Mouse (Mus musculus): ENCODE results near the gene Arhgef10l. TPM values are rescaled to one million over a fixed set of nuclear protein-coding genes. Genes with fewer than 3 reads are reported as not detected.

Arhgef10l gene
- polyA plus RNA-seq, 1 experiment from 2014 or later: 23.6 TPM

- WGBS: 51% methylated on average over 17 of the region's 19 CpGs
- Histone ChIP-seq H3K36me3 (ENCODE audit: control insufficient read depth, insufficient read depth, low read length) (no peaks in the 10 kb centered on the region), H3K4me3 (ENCODE audit: low read depth, low read length) (no peak overlapping the region), H3K27me3 (ENCODE audit: control insufficient read depth, insufficient read depth, low read length) (no peaks in the 10 kb centered on the region), H3K27ac (ENCODE audit: low read depth, low read length) (peak overlapping the region; percentile 76), H3K9me3 (ENCODE audit: control insufficient read depth, low read length) (no peaks in the 10 kb centered on the region), H3K9ac (ENCODE audit: low read length) (peak overlapping the region; percentile 27; the same call in 1 of the 2 replicates), H3K4me1 (replicated peaks; ENCODE audit: control insufficient read depth, insufficient read depth, low read length) (peaks cover 7% of the 10 kb centered on the region; the same call in 1 of the 2 replicates), H3K4me2 (ENCODE audit: low read depth, low read length, severe bottlenecking) (0 out of 2 replicates have a peak overlapping the region, but pooled peaks have one; percentile 15)
- ATAC-seq (replicated peaks; ENCODE audit: low FRiP score) (peak; percentile 50; the same call in 1 of the 2 replicates), DNase-seq (ENCODE audit: low spot score) (no peak)
Measured at GRCm38 (mm10) chr4:140504921-140505607, 160.7 kb downstream of the Arhgef10l start.

GRCm38 (mm10) chr4:140504067-140504913 lies 161.5 kb downstream of the Arhgef10l start:
- no peak overlapping the region for H3K9ac ChIP-seq (ENCODE audit: low read length)
- DNase-seq (ENCODE audit: low spot score) (peak; percentile 64), ATAC-seq (replicated peaks; ENCODE audit: low FRiP score) (peak; percentile 63; the same call in 1 of the 2 replicates)
- peaks cover 7% of the 10 kb centered on the region; the same call in 1 of the 2 replicates for H3K4me1 ChIP-seq (replicated peaks; ENCODE audit: control insufficient read depth, insufficient read depth, low read length)
- 25% methylated on average over 16 of the region's 16 CpGs for WGBS
- H3K27me3 ChIP-seq (ENCODE audit: control insufficient read depth, insufficient read depth, low read length): no peaks in the 10 kb centered on the region
- H3K27ac ChIP-seq (ENCODE audit: low read depth, low read length): peak overlapping the region; percentile 76; the same call in 1 of the 2 replicates
- H3K4me2 ChIP-seq (ENCODE audit: low read depth, low read length, severe bottlenecking): peak overlapping the region; percentile 19; the same call in 1 of the 2 replicates
- no peaks in the 10 kb centered on the region for H3K36me3 ChIP-seq (ENCODE audit: control insufficient read depth, insufficient read depth, low read length)
- H3K4me3 ChIP-seq (ENCODE audit: low read depth, low read length): no peak overlapping the region
- no peaks in the 10 kb centered on the region for H3K9me3 ChIP-seq (ENCODE audit: control insufficient read depth, low read length)

GRCm38 (mm10) chr4:140500766-140501165 lies 165.0 kb downstream of the Arhgef10l start:
- WGBS: 69% methylated on average over 7 of the region's 7 CpGs
- Histone ChIP-seq H3K36me3 (ENCODE audit: control insufficient read depth, insufficient read depth, low read length) (no peaks in the 10 kb centered on the region), H3K27ac (ENCODE audit: low read depth, low read length) (no peak overlapping the region), H3K4me3 (ENCODE audit: low read depth, low read length) (no peak overlapping the region), H3K9ac (ENCODE audit: low read length) (no peak overlapping the region), H3K4me2 (ENCODE audit: low read depth, low read length, severe bottlenecking) (no peak overlapping the region), H3K27me3 (ENCODE audit: control insufficient read depth, insufficient read depth, low read length) (no peaks in the 10 kb centered on the region), H3K9me3 (ENCODE audit: control insufficient read depth, low read length) (no peaks in the 10 kb centered on the region), H3K4me1 (replicated peaks; ENCODE audit: control insufficient read depth, insufficient read depth, low read length) (peaks cover 7% of the 10 kb centered on the region)
- DNase-seq (ENCODE audit: low spot score) (no peak), ATAC-seq (replicated peaks; ENCODE audit: low FRiP score) (no peak)

GRCm38 (mm10) chr4:140499571-140499970 lies 166.2 kb downstream of the Arhgef10l start:
- ATAC-seq (replicated peaks; ENCODE audit: low FRiP score): no peak
- no peak overlapping the region for H3K4me3 ChIP-seq (ENCODE audit: low read depth, low read length)
- H3K4me1 ChIP-seq (replicated peaks; ENCODE audit: control insufficient read depth, insufficient read depth, low read length): peaks cover 7% of the 10 kb centered on the region
- DNase-seq (ENCODE audit: low spot score): no peak
- no peaks in the 10 kb centered on the region for H3K9me3 ChIP-seq (ENCODE audit: control insufficient read depth, low read length)
- no peak overlapping the region for H3K4me2 ChIP-seq (ENCODE audit: low read depth, low read length, severe bottlenecking)
- no peak overlapping the region for H3K27ac ChIP-seq (ENCODE audit: low read depth, low read length)
- no peaks in the 10 kb centered on the region for H3K27me3 ChIP-seq (ENCODE audit: control insufficient read depth, insufficient read depth, low read length)
- no peaks in the 10 kb centered on the region for H3K36me3 ChIP-seq (ENCODE audit: control insufficient read depth, insufficient read depth, low read length)
- 91% methylated on average over 6 of the region's 6 CpGs for WGBS
- no peak overlapping the region for H3K9ac ChIP-seq (ENCODE audit: low read length)

GRCm38 (mm10) chr4:140497169-140497568 lies 168.6 kb downstream of the Arhgef10l start:
- no peak overlapping the region for H3K27ac ChIP-seq (ENCODE audit: low read depth, low read length)
- H3K9ac ChIP-seq (ENCODE audit: low read length): no peak overlapping the region

GRCm38 (mm10) chr4:140491555-140491954 lies 174.3 kb downstream of the Arhgef10l start:
- H3K9me3 ChIP-seq (ENCODE audit: control insufficient read depth, low read length): no peaks in the 10 kb centered on the region
- ATAC-seq (replicated peaks; ENCODE audit: low FRiP score) (no peak), DNase-seq (ENCODE audit: low spot score) (no peak)
- WGBS: 54% methylated on average over 5 of the region's 5 CpGs
- H3K27me3 ChIP-seq (ENCODE audit: control insufficient read depth, insufficient read depth, low read length): no peaks in the 10 kb centered on the region
- no peaks in the 10 kb centered on the region for H3K4me1 ChIP-seq (replicated peaks; ENCODE audit: control insufficient read depth, insufficient read depth, low read length)
- H3K36me3 ChIP-seq (ENCODE audit: control insufficient read depth, insufficient read depth, low read length): no peaks in the 10 kb centered on the region
- no peak overlapping the region for H3K27ac ChIP-seq (ENCODE audit: low read depth, low read length)
- H3K9ac ChIP-seq (ENCODE audit: low read length): no peak overlapping the region
- H3K4me3 ChIP-seq (ENCODE audit: low read depth, low read length): no peak overlapping the region
- H3K4me2 ChIP-seq (ENCODE audit: low read depth, low read length, severe bottlenecking): no peak overlapping the region

More at GRCm38 (mm10) chr4:140497169-140497568, 168.6 kb downstream of the Arhgef10l start:
- H3K4me3 ChIP-seq (ENCODE audit: low read depth, low read length): no peak overlapping the region
- H3K27me3 ChIP-seq (ENCODE audit: control insufficient read depth, insufficient read depth, low read length): no peaks in the 10 kb centered on the region
- ATAC-seq (replicated peaks; ENCODE audit: low FRiP score) (no peak), DNase-seq (ENCODE audit: low spot score) (no peak)
- peaks cover 5% of the 10 kb centered on the region for H3K4me1 ChIP-seq (replicated peaks; ENCODE audit: control insufficient read depth, insufficient read depth, low read length)
- H3K9me3 ChIP-seq (ENCODE audit: control insufficient read depth, low read length): no peaks in the 10 kb centered on the region
- WGBS: 80% methylated on average over 20 of the region's 20 CpGs
- H3K4me2 ChIP-seq (ENCODE audit: low read depth, low read length, severe bottlenecking): no peak overlapping the region
- H3K36me3 ChIP-seq (ENCODE audit: control insufficient read depth, insufficient read depth, low read length): no peaks in the 10 kb centered on the region

GRCm38 (mm10) chr4:140485442-140485841 lies 180.4 kb downstream of the Arhgef10l start:
- Histone ChIP-seq H3K4me2 (ENCODE audit: low read depth, low read length, severe bottlenecking) (no peak overlapping the region), H3K27me3 (ENCODE audit: control insufficient read depth, insufficient read depth, low read length) (no peaks in the 10 kb centered on the region), H3K27ac (ENCODE audit: low read depth, low read length) (no peak overlapping the region), H3K4me1 (replicated peaks; ENCODE audit: control insufficient read depth, insufficient read depth, low read length) (no peaks in the 10 kb centered on the region), H3K4me3 (ENCODE audit: low read depth, low read length) (no peak overlapping the region), H3K36me3 (ENCODE audit: control insufficient read depth, insufficient read depth, low read length) (no peaks in the 10 kb centered on the region), H3K9ac (ENCODE audit: low read length) (no peak overlapping the region), H3K9me3 (ENCODE audit: control insufficient read depth, low read length) (no peaks in the 10 kb centered on the region)
- DNase-seq (ENCODE audit: low spot score) (no peak), ATAC-seq (replicated peaks; ENCODE audit: low FRiP score) (no peak)
- 65% methylated on average over 12 of the region's 12 CpGs for WGBS

GRCm38 (mm10) chr4:140483134-140483533 lies 182.7 kb downstream of the Arhgef10l start:
- no peak overlapping the region for H3K4me3 ChIP-seq (ENCODE audit: low read depth, low read length)
- DNase-seq (ENCODE audit: low spot score): no peak
- no peak for ATAC-seq (replicated peaks; ENCODE audit: low FRiP score)
- H3K4me2 ChIP-seq (ENCODE audit: low read depth, low read length, severe bottlenecking): no peak overlapping the region
- no peaks in the 10 kb centered on the region for H3K27me3 ChIP-seq (ENCODE audit: control insufficient read depth, insufficient read depth, low read length)
- no peak overlapping the region for H3K9ac ChIP-seq (ENCODE audit: low read length)
- no peak overlapping the region for H3K27ac ChIP-seq (ENCODE audit: low read depth, low read length)
- no peaks in the 10 kb centered on the region for H3K4me1 ChIP-seq (replicated peaks; ENCODE audit: control insufficient read depth, insufficient read depth, low read length)
- no peaks in the 10 kb centered on the region for H3K36me3 ChIP-seq (ENCODE audit: control insufficient read depth, insufficient read depth, low read length)
- H3K9me3 ChIP-seq (ENCODE audit: control insufficient read depth, low read length): no peaks in the 10 kb centered on the region
- WGBS: 76% methylated on average over 11 of the region's 11 CpGs

All from forebrain, embryonic 11.5 days (tissue).